Mouse (Mus musculus): ENCODE measurements around the gene Ap1g2.
A peak's percentile ranks its signal among the peaks of the same experiment; 100 is the strongest.

Gene Ap1g2

GRCm38 (mm10) chr14:55085324-55086008 lies 20.9 kb downstream of the Ap1g2 start:
- no peak for DNase-seq

- no peak for DNase-seq
These were observed 22.9 kb downstream of the Ap1g2 start for GRCm38 (mm10) chr14:55083481-55083880.

- no peak for DNase-seq
These were observed 25.3 kb downstream of the Ap1g2 start for GRCm38 (mm10) chr14:55081105-55081504.

- DNase-seq: peak; percentile 43 to 60
These were observed 27.0 kb downstream of the Ap1g2 start for GRCm38 (mm10) chr14:55079214-55079970.

GRCm38 (mm10) chr14:55078366-55078989 lies 27.9 kb downstream of the Ap1g2 start:
- no peak for DNase-seq

GRCm38 (mm10) chr14:55077481-55078365 lies 28.7 kb downstream of the Ap1g2 start:
- DNase-seq: no peak

- DNase-seq: no peak
These were observed 29.4 kb downstream of the Ap1g2 start for GRCm38 (mm10) chr14:55076956-55077355.

GRCm38 (mm10) chr14:55076224-55076623 lies 30.2 kb downstream of the Ap1g2 start:
- no peak for DNase-seq

GRCm38 (mm10) chr14:55074416-55074815 lies 32.0 kb downstream of the Ap1g2 start:
- no peak for DNase-seq

GRCm38 (mm10) chr14:55071756-55072155 lies 34.6 kb downstream of the Ap1g2 start:
- DNase-seq: no peak

- DNase-seq: no peak
These were observed 40.4 kb downstream of the Ap1g2 start for GRCm38 (mm10) chr14:55066042-55066441.

- DNase-seq: no peak
These were observed 41.0 kb downstream of the Ap1g2 start for GRCm38 (mm10) chr14:55065391-55065790.

GRCm38 (mm10) chr14:55064481-55065370 lies 41.7 kb downstream of the Ap1g2 start:
- no peak for DNase-seq

- DNase-seq: no peak
These were observed 42.6 kb downstream of the Ap1g2 start for GRCm38 (mm10) chr14:55063581-55064381.

GRCm38 (mm10) chr14:55063117-55063516 lies 43.3 kb downstream of the Ap1g2 start:
- DNase-seq: no peak

- DNase-seq: no peak
These were observed 43.8 kb downstream of the Ap1g2 start for GRCm38 (mm10) chr14:55062626-55063025.

- no peak for DNase-seq
These were observed 44.5 kb downstream of the Ap1g2 start for GRCm38 (mm10) chr14:55061845-55062244.

GRCm38 (mm10) chr14:55059931-55060330 lies 46.5 kb downstream of the Ap1g2 start:
- DNase-seq: no peak

- no peak for DNase-seq
These were observed 47.4 kb downstream of the Ap1g2 start for GRCm38 (mm10) chr14:55059009-55059408.

- peak; percentile 46 to 64 for DNase-seq
These were observed 51.1 kb downstream of the Ap1g2 start for GRCm38 (mm10) chr14:55055167-55055834.

Measured in lung, adult 18-20 months (tissue).